Mouse (Mus musculus): ENCODE data around the gene Tdrd7.

Tdrd7 gene

DNA sequence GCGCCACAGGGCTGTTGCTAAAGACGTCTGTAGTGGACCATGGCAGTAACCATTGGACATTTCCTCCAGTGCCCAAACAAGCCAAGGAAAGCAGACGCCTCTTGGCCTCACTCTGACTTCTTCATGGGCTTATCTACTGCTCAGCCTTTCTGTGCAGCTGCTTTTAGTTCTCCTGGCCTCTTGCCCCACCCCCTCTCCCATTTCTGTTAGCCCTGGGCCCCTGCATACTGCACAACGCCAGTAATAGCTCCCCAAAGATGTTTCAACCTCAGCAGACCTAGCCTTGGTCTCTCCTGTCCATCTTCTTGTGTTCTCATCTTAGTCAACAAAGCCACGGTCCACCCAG lies 77.3 kb downstream of the Tdrd7 start:
- DNase-seq (ENCODE audit: low spot score) = no peak

DNA sequence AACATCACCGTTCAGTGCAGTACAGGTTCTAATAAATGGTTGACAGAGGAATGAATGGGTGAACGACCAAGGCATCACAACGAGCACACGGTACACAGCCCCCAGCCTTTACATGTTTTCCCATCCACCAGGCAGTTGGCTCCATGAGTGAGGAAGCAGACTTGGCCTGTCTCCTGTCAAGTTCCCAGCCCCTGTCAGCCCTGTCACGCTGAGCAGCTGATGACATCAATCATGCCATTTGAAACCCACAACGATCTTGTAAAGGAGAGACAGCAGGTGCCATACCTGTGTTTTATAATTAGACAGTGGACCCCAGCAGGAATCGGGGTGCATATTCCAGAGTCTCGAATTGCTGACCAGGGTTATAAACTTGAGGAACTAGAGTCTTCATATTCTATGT lies 78.2 kb downstream of the Tdrd7 start:
- no peak for DNase-seq (ENCODE audit: low spot score)

DNA sequence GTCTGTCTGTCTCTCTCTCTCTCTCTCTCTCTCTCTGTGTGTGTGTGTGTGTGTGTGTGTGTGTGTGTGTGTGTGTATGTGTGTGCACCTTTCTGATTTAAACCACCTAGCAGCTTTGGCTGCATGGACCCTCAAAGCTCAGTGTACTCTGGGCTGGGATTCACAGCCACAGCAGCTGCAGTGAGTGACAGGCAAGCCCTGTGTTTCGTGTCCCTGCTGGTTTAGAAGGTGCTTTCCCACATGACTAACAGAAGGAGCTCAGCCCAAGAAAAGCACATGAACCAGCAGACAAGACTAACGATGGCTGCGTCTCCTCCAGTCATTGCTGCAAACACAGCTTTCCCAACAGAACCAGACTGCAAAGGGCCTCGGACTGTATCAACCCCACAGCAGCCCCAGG lies 82.8 kb downstream of the Tdrd7 start:
- DNase-seq (ENCODE audit: low spot score) = no peak

DNA sequence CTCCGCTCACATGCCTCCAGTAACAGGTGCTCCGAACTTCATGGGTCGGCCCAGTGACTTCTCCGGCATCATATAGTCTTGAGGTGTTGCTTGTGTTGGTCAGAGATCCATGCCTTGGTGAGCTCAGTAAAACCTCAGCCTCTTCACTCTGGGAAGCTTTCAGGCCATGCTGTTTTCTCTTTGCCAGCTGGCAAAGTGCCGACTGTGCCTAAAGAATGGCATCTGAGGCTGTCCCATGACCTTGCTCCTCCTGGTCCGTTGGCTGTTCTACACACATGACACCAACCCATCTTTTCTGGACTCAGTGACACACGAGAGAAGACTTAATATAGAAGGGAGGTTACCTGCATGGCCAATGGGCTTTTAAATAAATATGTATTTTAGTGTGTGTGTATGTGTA lies 83.3 kb downstream of the Tdrd7 start:
- no peak for DNase-seq (ENCODE audit: low spot score)

DNA sequence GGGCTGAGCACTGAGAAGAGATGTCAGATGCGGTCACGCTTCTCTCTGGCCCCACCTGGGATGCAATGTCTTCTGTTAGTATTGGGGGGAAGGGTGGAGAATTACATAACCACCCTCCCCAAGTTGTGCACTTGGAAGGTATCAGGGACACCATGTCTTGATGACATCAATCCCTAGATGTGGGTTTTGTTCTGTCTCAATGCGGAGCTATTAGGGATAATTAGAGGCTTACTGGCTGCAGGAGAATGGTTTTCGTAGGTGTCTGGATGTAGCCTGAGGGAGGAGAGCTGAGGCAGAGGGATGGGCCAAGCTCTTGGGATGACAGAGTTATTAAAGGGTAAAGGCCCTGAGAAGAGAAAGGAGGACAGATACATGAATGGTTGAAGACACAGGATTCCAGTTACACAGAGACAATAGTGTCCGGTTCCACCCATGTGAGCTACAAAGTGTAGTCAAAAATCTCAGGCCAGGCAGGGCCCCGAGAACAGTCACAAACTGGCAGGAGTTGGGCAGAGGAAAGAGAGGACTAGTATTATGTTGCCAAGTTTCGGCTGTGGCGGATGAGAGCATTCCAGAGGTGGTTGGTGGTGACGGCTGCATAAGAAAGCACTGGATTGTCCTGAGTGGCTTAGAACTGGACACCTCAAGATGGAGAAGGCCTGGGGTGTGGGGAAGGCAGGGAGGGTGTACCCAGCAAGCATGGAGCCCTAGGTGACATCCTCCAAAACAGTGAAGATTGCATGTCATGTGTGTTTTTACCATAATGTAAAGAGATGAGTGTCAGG lies 88.4 kb downstream of the Tdrd7 start:
- DNase-seq (ENCODE audit: low spot score) = no peak

DNA sequence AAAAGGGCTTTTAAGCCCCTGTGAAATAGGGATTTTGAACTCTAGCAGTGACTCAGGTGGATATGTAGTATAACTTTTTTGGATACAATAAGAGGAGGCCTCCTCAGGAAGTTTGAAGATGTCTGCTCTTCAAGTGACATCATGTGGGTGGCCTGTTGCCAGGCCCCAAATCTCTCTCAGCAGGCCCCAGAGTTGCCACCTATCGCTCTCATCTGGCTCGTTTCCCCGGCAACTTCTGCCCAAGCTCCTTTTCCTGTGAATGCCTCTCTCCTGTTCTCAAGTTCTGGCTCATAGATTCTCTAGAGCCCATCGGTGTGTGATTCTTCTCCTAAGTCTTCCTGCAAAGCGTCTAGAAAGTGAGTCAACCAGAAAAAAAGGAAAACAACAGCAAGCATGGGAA lies 91.0 kb downstream of the Tdrd7 start:
- no peak for DNase-seq (ENCODE audit: low spot score)

DNA sequence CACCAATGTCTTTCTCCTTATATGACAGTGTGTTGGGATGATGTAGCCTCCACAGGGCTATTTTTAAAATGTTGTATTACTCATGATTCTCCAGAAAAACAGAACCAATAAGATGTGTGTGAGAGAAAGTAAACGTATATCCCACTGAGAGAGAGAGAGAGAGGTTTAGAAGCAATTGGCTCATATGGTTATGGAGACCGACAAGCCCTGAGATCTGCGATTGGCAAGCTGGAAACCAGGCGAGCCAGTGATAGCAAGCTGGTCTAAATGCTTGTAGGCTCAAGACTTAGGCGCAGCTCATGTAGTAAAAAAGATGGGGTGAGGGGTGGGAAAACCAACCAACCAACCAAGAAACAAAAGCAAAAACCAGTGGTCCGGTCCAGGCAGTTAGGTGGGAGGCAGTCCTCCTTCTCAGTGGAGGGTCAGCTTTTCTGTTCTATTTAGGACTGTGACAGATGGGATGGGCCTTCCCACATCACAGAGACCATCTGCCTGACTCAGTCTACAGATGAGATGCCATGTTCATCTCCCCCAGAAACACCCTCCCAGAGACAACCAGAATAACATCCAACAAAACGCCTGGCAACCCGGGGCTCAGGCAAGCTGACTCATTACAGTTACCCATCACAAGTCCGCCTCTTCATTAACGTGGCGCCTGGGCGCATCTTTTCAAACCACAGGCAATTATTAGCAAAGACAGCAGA lies 96.3 kb downstream of the Tdrd7 start:
- no peak for DNase-seq (ENCODE audit: low spot score)

DNA sequence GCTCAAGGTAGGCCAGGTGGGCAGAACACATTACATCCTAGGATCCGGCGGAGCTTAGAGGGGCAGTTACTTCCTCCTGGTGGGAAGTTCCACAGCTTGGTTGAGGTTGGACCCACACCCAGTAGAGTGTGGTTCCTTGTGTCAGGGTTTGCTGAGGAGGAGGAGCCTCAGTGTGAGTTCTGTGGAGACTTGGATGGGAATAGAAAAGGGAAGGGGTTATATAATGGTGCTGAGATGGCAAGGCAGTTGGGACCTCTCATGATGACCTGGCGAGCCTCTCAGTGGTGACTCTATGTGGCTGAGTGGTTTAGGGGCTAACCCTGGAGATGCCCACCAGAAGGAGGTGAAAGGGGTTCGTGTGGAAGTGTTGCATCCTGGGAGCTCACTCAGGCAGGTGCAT lies 98.7 kb downstream of the Tdrd7 start:
- DNase-seq (ENCODE audit: low spot score) = no peak

DNA sequence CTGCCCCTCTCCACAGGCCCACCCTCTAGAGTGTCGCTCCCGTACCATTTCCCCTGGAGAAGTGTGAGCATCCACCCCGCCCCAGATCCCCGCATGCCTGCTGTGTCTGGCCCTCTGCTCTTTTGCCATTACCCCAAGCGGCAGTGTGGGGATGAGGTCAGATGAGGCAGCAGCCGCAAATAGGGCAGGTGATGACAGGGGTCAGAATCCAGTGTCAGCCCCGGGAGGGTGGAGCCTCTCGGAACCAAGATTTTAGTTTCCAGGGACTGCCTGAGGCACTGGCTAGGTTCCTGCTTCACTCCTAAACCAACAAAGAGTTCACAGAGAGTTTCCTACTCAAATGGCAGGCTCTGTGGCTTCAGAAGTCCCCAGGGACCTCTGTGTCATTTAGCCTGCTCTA lies 99.1 kb downstream of the Tdrd7 start:
- DNase-seq (ENCODE audit: low spot score) = no peak

DNA sequence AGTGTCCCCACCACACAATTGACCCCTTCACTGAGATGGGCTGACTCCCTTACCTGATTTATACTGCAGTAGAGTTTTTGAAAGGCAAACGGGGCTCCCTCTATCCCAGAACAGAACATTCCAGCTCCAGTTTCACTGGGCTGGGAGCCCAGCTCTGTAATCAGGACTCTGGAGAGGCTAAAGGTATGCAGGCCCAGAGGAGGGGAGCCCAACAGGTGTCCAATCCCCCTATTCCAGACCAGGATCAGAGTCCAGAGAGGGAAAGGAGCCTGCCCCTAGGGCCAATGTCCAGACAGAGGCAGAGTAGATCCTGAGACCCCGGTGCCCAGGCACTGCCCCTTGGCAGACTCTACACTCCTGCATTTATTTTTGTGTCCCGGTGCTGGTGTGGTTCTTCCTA lies 99.8 kb downstream of the Tdrd7 start:
- DNase-seq (ENCODE audit: low spot score) = no peak

DNA sequence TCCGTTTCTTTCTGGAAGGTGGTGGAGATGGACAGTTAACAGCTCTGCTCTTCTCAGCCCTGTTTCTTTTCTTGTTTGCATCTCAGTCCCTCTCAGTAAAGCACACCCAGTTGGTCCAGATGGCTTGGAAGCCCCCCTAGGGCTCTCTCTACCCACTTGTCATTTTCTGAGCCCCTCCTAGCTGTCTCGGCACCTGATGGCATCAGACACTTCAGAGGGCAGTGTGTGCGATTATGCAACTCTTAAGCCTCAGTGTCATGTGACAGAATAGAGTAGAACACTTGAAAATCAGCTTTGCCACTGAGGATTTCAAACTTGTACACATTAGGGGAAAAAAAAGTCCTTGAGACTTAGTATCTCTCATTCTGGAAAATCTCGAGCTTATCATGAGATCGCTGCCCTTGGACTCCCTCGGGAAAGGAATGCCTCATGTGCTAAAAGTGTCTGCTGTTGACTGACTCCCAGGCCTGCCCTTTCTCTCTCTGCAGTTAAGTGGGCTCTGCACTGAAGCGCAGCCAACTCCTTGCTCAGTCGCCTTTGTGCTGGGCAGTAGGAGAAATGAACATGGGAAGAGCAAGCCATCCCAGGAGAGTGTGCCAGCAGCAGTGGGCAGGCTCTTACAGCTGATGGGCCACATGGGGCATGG lies 100.7 kb downstream of the Tdrd7 start:
- DNase-seq (ENCODE audit: low spot score) = no peak

DNA sequence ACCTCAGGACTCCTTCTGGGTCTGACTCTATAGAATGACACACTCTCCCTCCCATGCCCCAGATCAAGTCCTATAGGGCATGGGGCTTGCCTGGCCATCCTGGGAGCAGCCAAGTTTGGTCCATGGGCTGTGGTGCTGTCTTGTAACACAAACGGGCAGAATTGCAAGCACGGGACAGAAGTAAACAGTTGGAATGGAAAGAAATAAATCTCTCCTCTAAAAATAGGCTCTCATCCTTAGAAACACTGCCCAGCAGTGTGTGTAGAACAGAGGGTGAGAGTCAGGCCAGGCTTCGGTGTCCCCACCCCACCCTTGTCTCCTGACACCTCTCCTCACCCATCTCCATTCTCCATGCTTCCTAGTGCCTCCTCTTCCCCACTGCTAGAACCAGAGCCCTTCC lies 102.9 kb downstream of the Tdrd7 start:
- DNase-seq (ENCODE audit: low spot score) = no peak

DNA sequence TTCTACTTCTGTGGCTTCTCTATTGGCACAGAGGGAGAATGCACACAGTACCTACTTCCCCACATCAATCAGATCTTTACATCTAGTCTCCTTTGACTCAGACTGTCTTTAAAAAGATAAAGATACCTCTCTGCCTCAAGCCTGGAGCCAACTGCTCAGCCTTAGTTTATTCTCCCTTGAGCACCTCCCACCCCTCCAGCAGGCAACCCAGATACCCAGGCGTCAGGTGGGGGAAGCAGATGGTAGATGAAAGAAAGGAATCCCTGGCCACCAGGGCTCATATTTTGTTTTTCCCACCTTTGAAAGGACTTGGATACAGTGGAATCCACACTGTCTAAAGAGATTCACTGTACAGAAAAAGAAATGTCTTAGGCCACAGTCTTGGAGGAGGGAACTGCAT lies 103.4 kb downstream of the Tdrd7 start:
- no peak for DNase-seq (ENCODE audit: low spot score)

DNA sequence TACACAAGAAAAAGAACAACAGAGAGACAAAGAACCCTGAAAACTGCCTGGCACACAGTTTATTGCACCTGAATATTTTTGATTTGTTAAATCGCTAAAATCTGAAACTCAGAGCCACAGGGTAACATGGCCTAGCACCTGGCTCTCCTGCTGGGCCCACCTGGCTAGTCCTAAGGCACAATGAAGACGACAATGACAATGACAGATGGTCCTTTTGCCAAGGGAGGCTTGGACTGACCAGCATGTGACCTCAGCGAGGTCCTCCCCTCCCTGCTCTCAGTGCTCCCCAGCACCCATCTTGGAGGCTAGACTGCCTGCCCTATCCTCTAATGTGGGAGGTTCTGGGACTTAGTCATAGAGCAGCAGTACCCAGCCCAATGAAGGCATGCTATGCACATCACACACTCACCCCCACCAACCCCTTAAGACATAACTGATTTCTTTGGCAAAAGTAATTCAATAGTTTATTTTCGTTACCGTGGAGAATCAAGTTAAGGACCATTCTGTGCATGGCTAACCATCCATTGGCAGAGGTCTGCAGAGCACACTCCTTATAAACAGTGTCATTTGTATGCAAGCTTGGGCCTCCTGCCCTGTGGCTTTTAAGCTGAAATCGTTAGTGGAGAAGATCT lies 104.8 kb downstream of the Tdrd7 start:
- DNase-seq (ENCODE audit: low spot score) = no peak

DNA sequence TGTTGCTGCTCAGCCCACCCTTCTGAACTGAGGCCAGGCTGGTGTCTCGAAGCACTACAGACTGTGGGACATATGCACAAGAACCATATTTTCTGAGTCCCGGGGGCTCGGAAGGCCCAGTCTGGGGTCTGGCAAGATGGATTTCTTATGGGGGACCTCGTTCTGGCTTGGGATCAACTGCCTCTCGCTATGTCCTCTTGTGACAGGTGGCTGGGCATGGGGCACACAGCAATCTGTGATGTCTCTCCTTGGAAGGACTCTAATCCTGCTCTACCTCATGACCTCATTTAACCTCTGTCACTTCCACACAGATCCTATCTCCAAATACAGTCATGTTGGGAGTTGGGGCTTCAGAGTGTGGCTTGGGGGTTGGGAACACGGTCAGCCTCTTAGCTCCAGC lies 107.5 kb downstream of the Tdrd7 start:
- DNase-seq (ENCODE audit: low spot score) = no peak

DNA sequence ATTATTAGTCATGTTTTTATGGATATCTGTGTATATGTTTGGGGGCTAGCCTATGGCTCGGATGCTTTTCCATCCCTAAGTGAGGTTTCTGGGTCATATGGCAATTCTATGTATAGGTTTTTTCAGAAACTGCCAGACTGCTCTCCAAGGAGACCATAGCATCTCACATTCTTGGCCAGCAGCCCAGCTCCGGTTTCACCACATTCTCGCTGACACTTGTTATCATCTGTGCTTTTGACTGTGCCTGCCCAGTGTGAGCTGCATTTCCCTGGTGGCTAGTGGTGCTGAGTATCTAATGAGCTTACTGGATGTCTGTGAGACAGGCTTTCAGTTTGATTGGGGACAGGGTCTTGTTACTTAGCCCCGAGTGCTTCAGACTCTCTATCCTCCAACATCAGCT lies 108.6 kb downstream of the Tdrd7 start:
- DNase-seq (ENCODE audit: low spot score) = peak; percentile 41

DNA sequence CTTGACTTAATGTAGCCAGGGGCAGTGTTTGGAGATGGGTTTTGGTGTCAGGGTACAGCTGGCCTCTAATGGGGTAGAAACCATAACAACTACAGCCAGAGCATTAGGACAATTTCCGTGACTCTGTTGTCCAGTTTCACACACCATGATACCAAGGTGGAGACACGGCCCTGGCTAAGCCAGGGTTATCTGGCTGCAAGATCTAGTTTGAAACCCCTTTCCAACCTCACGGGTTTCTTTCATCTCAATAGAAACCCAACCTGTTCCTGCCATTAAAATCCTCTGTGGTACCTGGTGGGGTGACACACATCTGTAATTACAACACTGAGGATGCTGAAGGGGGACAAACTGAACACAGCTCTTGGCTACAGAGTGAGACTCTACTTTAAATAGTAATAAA lies 110.5 kb downstream of the Tdrd7 start:
- DNase-seq (ENCODE audit: low spot score) = no peak

DNA sequence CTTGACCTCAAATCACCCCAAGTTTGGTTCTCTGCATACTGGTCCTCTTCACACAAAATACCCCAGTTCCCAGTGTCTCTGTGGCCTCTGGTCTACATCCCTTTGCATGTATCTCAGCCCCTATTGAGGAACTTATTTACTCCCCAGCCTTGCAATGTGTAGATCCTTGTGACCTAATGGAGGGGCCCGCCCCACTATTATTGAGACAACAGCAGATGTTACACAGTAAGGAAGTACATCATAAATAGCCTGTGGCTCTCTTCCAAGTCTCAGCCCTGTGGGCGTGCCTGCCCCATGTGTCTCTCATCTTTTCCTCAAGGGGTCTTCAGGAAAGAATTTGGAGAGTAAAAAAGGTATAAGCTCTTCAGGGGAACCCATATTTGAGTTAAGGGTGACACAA lies 111.8 kb downstream of the Tdrd7 start:
- DNase-seq (ENCODE audit: low spot score) = no peak

DNA sequence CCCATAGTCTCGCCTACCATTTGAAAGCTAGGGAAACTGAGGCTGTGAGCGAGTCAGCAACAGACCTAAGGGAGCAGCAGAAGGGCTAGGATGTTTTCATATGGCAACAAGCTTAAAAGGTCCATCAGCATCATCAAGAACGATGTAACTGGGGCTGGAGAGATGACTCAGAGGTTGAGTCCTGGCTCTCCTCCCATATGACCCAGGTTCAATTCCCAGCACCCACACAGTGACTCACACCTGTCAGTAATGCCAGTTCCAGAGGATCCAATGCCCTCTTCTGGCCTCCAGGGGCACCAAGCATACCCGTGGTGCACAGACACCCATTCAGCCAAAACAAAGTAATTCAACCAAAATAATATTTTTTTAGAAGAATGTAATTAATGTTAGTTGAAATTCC lies 115.1 kb downstream of the Tdrd7 start:
- DNase-seq (ENCODE audit: low spot score) = no peak

DNA sequence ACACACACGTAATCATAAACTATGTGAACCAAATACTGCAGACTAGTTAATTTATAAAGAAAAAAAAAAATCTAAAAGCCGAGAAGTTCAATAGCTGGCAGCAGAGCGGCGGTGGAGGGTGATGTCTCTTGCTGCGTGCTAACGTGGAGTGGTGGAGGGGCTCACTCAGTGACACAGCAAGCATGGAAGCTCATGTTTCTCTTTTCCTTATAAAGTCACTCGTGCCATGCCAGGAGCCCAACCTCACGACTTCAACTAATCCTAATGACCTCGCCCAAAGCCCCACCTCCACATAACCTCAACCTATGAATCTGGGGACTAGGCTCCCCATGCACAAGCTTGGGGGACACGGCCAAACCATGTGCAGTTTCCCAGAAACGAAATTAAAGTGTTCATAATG lies 117.4 kb downstream of the Tdrd7 start:
- DNase-seq (ENCODE audit: low spot score) = no peak

Measured in embryo, embryonic 10 days (tissue).